Mouse (Mus musculus) mesoderm, embryonic 11.5 days (tissue): ENCODE measurements around the gene Zfp428.

Source experiments
- DNase-seq: peaks from one replicate; pipeline ENCODE4 v3.0.0-alpha.2; 2012; ENCODE audit warnings: low read depth, low spot score

Zfp428 gene

DNA sequence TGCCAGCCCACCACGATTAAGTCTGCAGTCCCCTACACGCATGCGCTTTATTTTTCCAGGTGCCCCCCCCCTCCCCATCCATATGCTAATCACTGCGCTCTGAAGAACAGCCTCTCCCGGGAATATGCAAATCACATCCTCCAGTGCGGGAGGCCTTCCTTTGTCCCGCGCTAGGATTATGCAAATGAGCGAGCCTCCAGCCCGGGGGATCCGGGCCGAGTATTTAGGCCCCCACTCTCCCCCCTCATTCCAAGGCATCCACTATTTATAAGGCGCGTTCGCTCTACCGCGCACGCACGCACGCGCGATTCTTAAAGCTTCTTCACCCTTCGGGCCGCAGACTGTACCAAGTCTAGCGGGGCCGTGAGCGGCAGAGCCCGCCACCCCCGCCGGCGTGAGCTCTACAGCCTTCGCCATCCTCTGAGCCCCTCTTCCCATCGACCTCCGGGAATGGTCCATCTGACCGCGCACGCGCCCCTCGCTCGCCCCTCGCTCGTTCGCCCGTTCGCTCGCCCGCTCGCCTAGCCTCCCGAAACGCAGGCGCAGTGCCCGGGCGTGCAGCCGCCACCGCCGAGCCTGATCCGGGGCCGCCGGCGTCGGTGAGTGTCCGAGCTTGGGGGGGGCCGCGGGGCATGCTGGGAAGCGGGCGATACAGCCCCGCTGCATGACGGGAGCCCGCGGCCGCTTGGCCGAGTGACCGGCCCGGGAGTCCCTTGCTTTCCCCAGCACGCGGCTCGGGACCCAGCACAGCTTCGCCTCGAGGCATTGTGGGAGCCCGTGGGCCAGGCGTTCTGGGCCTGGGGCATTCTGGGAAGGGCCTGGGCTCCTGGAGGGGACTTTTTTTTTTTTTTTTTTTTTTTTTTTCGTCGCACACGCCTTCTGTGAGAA is at the start of gene Zfp428:
Zfp428 (plus strand) TSS at position 169 of the 888 bp plus-strand sequence.
- peak; percentile 92 for DNase-seq

GRCm38 (mm10) chr7:24457726-24458370 is 49.0 kb upstream of the Zfp428 start:
- DNase-seq, result no peak

DNA sequence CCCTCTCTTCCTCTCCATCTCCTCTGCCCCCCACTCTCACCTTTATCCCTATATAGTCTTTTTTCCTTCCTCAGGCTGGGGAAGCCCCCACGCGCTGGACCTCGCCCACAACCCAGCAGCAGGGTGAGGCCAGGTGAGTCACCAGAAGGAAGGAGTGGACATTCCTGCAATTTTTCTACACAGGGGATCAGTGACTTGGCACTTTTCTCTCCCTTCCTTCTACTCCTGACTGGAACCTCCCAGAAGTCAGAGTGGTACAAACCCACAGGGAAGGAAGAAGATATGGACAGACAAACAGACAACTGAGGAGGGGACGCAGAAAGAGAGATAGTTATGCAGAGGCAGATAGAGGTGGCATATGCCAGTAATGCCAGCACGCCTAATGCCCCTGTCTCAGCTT is 47.4 kb upstream of the Zfp428 start:
- no peak for DNase-seq

DNA sequence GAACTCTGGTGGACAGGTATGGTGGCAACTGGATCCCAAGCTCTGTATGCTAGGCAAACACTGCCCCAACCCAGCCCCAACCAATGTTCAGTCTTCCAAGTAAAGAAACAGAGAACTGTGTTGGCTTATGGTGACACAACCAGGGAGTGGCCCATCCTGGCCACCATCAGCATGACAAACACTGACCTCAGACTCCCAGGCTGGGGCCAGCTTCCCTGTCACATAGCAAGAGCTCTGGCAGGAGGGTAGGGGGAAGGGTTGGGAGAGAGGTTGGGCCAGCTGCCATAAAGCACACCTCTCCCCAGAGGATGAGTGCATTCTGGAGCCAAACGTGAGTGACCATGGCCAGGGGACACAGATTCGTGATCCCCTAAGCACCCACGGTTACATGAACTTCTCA is 47.0 kb upstream of the Zfp428 start:
- DNase-seq, result no peak

- DNase-seq, result no peak
Observed at GRCm38 (mm10) chr7:24461376-24462051, 45.3 kb upstream of the Zfp428 start.

DNA sequence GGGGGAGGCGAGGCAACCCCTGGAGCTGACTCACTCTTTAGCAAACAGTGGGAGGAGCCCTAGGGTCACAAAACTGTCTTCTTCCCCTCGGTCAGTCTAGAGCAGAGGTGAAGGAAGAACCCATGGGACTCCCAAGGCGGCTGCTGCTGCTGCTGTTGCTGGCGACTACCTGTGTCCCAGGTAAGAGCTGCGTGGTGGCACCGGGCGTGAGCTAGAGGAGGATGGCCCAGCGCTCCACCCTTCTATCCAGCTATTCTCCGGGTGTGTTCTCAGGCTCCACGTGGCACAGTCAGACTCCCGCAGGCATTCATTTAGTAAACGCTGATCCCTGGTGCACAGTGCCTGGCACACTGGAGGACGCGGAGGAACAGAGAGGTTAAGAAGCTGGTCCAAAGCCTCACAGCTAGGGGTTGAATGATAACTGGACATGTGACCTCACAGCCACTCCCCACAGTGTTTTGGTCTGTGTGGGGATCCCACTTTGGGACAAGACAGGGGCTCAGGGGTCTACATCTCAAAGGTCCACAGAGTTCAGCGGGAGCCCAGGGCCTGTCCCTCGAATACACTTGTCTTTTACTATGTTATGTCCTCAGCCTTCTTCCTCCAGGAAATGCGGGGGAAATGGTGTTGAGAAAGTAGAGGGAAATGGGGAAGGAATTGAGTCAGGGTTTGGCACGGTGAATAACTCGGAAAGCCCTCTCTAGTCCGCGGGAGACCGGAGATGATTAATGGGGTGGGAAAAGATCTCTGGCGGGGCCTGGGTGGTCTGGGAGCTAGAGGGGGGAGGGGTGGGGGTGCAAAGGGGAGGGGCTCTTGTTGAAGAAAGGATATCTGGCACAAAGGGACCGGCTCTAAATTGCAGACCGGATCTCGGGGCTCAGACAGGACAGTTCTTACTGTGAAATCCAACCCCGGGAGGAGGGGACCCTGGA is 44.2 kb upstream of the Zfp428 start, which contains the start of gene Plaur:
Plaur (plus strand) TSS at position 97 of the 932 bp plus-strand sequence.
- DNase-seq, result peak; percentile 73

- DNase-seq, result no peak
Observed at GRCm38 (mm10) chr7:24466835-24467234, 40.0 kb upstream of the Zfp428 start.

- DNase-seq, result no peak
Observed at GRCm38 (mm10) chr7:24467886-24468285, 38.9 kb upstream of the Zfp428 start.

GRCm38 (mm10) chr7:24469126-24469525 is 37.7 kb upstream of the Zfp428 start:
- DNase-seq, result no peak

- no peak for DNase-seq
Observed at GRCm38 (mm10) chr7:24470356-24470755, 36.5 kb upstream of the Zfp428 start.

GRCm38 (mm10) chr7:24472442-24472841 is 34.4 kb upstream of the Zfp428 start:
- DNase-seq, result no peak

GRCm38 (mm10) chr7:24472937-24473336 is 33.9 kb upstream of the Zfp428 start:
- no peak for DNase-seq

- peak; percentile 74 for DNase-seq
Observed at GRCm38 (mm10) chr7:24473913-24474529, 32.8 kb upstream of the Zfp428 start.

DNA sequence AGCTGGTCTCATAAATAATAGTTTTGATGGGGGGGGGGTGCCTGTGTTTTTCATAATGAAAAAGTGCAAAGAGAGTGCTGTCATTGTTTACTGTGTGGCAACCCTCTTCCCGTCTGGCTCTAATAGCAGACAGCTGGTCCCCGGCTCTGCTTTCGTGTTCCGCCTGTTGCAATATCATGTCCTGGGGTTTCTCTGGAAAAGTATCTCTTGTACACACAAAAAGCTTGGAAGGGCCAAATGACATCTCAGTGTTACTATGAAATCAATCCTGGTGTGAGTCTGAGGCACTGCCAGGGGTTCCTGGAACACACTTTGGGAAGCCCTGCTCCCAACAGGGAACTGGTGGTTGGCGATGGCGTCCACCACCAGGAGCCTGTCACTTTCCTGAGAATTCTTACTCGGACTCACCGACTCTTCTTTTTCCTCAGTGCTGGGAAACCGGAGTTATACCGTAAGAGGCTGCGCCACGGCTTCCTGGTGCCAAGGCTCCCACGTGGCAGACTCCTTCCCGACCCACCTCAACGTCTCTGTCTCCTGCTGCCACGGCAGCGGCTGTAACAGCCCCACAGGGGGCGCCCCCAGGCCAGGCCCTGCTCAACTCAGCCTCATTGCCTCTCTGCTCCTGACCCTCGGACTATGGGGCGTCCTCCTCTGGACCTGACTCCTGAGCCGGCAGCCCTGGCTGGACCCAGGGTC is 31.8 kb upstream of the Zfp428 start:
- DNase-seq, result no peak

DNA sequence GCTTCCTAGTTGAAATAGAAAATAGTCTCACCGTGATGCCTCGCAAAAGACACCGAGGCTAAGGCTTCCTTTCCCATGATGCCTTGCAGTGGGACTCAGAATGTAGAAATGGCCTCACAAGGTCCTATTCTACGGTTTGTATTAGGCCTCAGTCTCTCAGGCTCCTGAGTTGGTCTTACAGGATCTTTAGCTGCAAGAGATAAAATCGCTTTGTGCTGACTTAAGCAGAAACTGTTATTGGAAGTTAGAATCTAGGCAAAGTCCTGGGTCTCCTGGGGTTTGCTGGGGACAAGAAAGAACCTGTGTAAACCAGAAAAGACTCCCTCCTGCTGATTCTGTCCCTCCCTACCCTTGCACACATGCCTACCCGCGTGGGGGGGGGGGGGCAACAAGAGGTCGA is 30.5 kb upstream of the Zfp428 start:
- DNase-seq, result no peak

DNA sequence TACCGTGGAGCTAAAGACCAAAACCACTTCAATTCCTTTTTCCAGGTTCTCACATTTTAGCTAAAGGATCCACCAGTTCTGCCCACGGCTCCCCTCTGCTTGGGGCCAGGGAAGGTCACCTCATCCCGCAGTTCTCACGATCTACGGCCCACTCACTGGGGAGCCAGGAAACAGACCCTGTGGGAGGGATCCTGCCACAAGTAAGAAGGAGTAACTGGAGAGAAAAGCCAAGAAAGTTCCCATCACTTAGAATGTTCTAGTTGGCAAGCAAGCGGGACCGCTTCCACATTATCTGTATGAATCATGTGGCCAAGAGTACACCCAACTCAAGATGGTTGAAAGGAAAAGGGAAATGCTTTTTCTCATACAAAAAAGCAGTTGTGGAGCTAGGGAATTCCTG is 29.9 kb upstream of the Zfp428 start:
- no peak for DNase-seq

- no peak for DNase-seq
Observed at GRCm38 (mm10) chr7:24478911-24479310, 27.9 kb upstream of the Zfp428 start.

GRCm38 (mm10) chr7:24479685-24480084 is 27.1 kb upstream of the Zfp428 start:
- no peak for DNase-seq

DNA sequence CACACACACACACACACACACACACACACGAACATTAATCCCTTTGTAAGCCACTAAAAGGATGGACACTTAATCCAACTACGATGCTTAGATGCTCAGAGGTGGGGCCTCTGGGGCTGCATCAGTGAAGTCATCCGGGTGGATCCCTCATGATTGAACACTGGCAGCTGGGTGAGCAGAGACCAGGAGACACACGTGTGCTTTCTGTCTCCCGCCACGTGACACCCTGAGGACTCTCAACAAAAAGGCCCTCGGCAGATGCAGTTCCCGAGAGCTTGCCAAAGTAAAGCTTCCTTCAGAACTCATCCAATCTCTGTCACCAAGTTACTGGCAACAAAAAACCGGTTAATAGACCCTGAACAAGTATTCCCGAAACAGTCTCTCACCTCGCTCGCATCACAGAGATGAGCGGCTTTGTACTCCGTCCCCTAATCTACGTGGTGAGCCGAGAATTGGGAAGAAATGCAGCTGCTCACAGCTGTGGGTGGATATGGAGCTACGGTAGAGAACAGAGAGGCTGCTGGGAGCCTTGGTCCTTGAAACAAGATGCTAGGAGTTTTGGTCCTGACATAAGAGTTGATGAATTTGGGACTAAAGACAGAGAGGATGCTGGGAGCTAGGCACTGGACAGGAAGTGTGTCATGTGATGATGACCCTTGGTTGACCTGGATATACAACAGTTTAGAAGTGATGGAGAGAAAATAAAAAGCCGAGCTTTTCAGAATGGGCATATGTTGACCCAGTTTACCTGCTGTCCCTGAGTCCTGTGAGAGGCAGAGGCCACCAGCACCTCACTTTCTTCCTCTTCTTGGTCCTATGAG is 26.5 kb upstream of the Zfp428 start:
- no peak for DNase-seq
